Mouse (Mus musculus): Measurements from ENCODE around the gene Csmd2.

DNA sequence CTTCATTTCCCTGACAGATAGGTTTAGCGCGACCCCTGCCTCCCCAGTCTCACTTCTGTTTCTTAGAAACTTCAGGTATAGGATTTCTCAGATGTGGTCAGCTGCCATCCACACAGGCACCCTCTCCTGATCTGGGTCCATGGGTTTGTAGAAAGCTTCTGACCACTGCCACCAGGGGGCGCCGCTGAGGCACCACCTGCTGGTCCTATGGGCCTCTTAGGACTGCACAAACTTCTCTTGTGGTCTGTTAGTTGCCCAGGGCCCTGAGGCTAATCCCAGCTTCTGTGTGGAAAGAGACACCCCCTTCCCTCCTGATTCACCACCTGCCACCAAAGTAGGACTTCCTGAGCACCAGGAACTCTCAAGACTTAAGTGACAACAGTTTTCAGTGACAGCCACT lies 591.5 kb downstream of the Csmd2 start:
- TF ChIP-seq POLR2A (IDR thresholded peaks at IDR 0.05; ENCODE audit: low read depth, low read length) = no peak
- peak; percentile 89 for TF ChIP-seq CTCF (IDR thresholded peaks at IDR 0.05; ENCODE audit: extremely low read depth, insufficient read depth, insufficient read length, insufficient replicate concordance)

All from spleen, adult 2 months (tissue).